11 mouse cellular contexts compared by ENCODE assay signal in genomic region chr17:24210591-24210990, GRCm38 (mm10). TPM values are rescaled to one million over a fixed set of nuclear protein-coding genes. Genes with fewer than 3 reads are reported as not detected.
DNase-seq lines count a peak whose midpoint lies in the region; ATAC-seq lines count a peak whose summit lies in the region.
"Had no signal": no experiment of that assay in that cellular context is flagged by ENCODE, and none has a peak within 500 bp of the region (broad histone marks: within the 10 kb centered on the region; RNA-seq: fewer than 3 reads in every experiment).

No protein-coding gene starts in this region.

- H3K4me1 ChIP-seq in forebrain, embryonic 12.5 days = peaks cover 65% of the 10 kb centered on the region
- H3K4me1 ChIP-seq in forebrain, embryonic 14.5 days (ENCODE audit: control insufficient read depth, insufficient read depth, low read length) = peaks cover 42% of the 10 kb centered on the region
- peaks cover 65% of the 10 kb centered on the region for H3K4me1 ChIP-seq in lung, embryonic 15.5 days
- H3K4me1 ChIP-seq in limb, embryonic 13.5 days = peaks cover 62% of the 10 kb centered on the region
- peaks cover 60% of the 10 kb centered on the region for H3K4me1 ChIP-seq in stomach, embryonic 15.5 days

- no peak overlapping the region for H3K4me3 ChIP-seq in forebrain, embryonic 12.5 days (replicated peaks)
- H3K4me3 ChIP-seq in forebrain, embryonic 14.5 days (ENCODE audit: low read depth, low read length) = no peak overlapping the region
- no peak overlapping the region for H3K4me3 ChIP-seq in lung, embryonic 15.5 days
- 0 out of 2 replicates have a peak overlapping the region, but pooled peaks have one; percentile 56 for H3K4me3 ChIP-seq in limb, embryonic 13.5 days
- H3K4me3 ChIP-seq in stomach, embryonic 15.5 days (replicated peaks) = no peak overlapping the region
- H3K4me3 ChIP-seq: heart, adult 2 months had no signal

- H3K27me3 ChIP-seq in forebrain, embryonic 12.5 days = peaks cover 48% of the 10 kb centered on the region
- peaks cover 20% of the 10 kb centered on the region for H3K27me3 ChIP-seq in forebrain, embryonic 14.5 days (replicated peaks; ENCODE audit: control insufficient read depth, insufficient read depth, low read length)
- H3K27me3 ChIP-seq in lung, embryonic 15.5 days = peaks cover 26% of the 10 kb centered on the region
- H3K27me3 ChIP-seq in limb, embryonic 13.5 days = no peaks in the 10 kb centered on the region
- H3K27me3 ChIP-seq in stomach, embryonic 15.5 days (replicated peaks) = peaks cover 5% of the 10 kb centered on the region; the same call in 1 of the 2 replicates

- H3K9me3 ChIP-seq in forebrain, embryonic 12.5 days = no peaks in the 10 kb centered on the region
- no peaks in the 10 kb centered on the region for H3K9me3 ChIP-seq in forebrain, embryonic 14.5 days (replicated peaks; ENCODE audit: control insufficient read depth, low read length)
- no peaks in the 10 kb centered on the region for H3K9me3 ChIP-seq in lung, embryonic 15.5 days
- H3K9me3 ChIP-seq in limb, embryonic 13.5 days = no peaks in the 10 kb centered on the region
- no peaks in the 10 kb centered on the region for H3K9me3 ChIP-seq in stomach, embryonic 15.5 days

- ATAC-seq in forebrain, embryonic 12.5 days (ENCODE audit: low FRiP score) = no peak
- no peak for ATAC-seq in forebrain, embryonic 14.5 days
- ATAC-seq in lung, embryonic 15.5 days (ENCODE audit: borderline replicate concordance, extremely low read depth, low FRiP score, low TSS enrichment) = no peak
- ATAC-seq in limb, embryonic 13.5 days (ENCODE audit: low FRiP score, low read depth) = no peak
- no peak for ATAC-seq in stomach, embryonic 15.5 days (ENCODE audit: insufficient read depth, low FRiP score, low read depth)

- no peak overlapping the region for H3K9ac ChIP-seq in forebrain, embryonic 12.5 days
- H3K9ac ChIP-seq in forebrain, embryonic 14.5 days (ENCODE audit: low read length) = no peak overlapping the region
- no peak overlapping the region for H3K9ac ChIP-seq in lung, embryonic 15.5 days
- 0 out of 2 replicates have a peak overlapping the region, but pooled peaks have one; percentile 82 for H3K9ac ChIP-seq in limb, embryonic 13.5 days
- no peak overlapping the region for H3K9ac ChIP-seq in stomach, embryonic 15.5 days

- no peak for DNase-seq in forebrain, embryonic 14.5 days (ENCODE audit: low spot score)
- DNase-seq in lung, postnatal 25 days (ENCODE audit: low spot score) = no peak
- no peak for DNase-seq in frontal cortex, postnatal 25 days (ENCODE audit: low spot score in 2 of 2)
- no peak for DNase-seq in embryo, embryonic 10.5 days (ENCODE audit: low spot score)
- DNase-seq: heart, adult 2 months; left cerebral cortex, postnatal 4 days had no signal

- H3K4me2 ChIP-seq in forebrain, embryonic 12.5 days = no peak overlapping the region
- no peak overlapping the region for H3K4me2 ChIP-seq in forebrain, embryonic 14.5 days (ENCODE audit: low read length)
- H3K4me2 ChIP-seq in lung, embryonic 15.5 days = peak overlapping the region; percentile 96; the same call in 1 of the 2 replicates
- peak overlapping the region; percentile 98 for H3K4me2 ChIP-seq in limb, embryonic 13.5 days (replicated peaks)
- no peak overlapping the region for H3K4me2 ChIP-seq in stomach, embryonic 15.5 days

- peaks cover 9% of the 10 kb centered on the region for H3K36me3 ChIP-seq in forebrain, embryonic 12.5 days (replicated peaks)
- H3K36me3 ChIP-seq in forebrain, embryonic 14.5 days (ENCODE audit: control insufficient read depth, insufficient read depth, low read length) = peaks cover 5% of the 10 kb centered on the region
- H3K36me3 ChIP-seq in lung, embryonic 15.5 days = peaks cover 9% of the 10 kb centered on the region
- H3K36me3 ChIP-seq in limb, embryonic 13.5 days = peaks cover 14% of the 10 kb centered on the region
- H3K36me3 ChIP-seq in stomach, embryonic 15.5 days = peaks cover 5% of the 10 kb centered on the region

- peak overlapping the region; percentile 75; the same call in 1 of the 2 replicates for H3K27ac ChIP-seq in forebrain, embryonic 12.5 days
- H3K27ac ChIP-seq in forebrain, embryonic 14.5 days (ENCODE audit: low read depth, low read length) = no peak overlapping the region
- 0 out of 2 replicates have a peak overlapping the region, but pooled peaks have one; percentile 74 for H3K27ac ChIP-seq in lung, embryonic 15.5 days
- peak overlapping the region; percentile 97 for H3K27ac ChIP-seq in limb, embryonic 13.5 days
- H3K27ac ChIP-seq in stomach, embryonic 15.5 days = peak overlapping the region; percentile 91; the same call in 1 of the 2 replicates
- H3K27ac ChIP-seq: heart, adult 2 months; kidney, postnatal 0 days had no signal

- WGBS in forebrain, embryonic 12.5 days = 89% methylated on average over 3 of the region's 3 CpGs
- 83% methylated on average over 3 of the region's 3 CpGs for WGBS in forebrain, embryonic 14.5 days
- 79% methylated on average over 3 of the region's 3 CpGs for WGBS in lung, embryonic 15.5 days
- 68% methylated on average over 3 of the region's 3 CpGs for WGBS in limb, embryonic 13.5 days
- WGBS in stomach, embryonic 15.5 days = 77% methylated on average over 3 of the region's 3 CpGs

RNA-seq across cellular contexts. Expression of gene Ntn3, which starts 1.3 kb away (rescaled TPM):
- polyA plus RNA-seq in forebrain, embryonic 12.5 days (2016; fragmentation: Nextera tagmentation; extraction: Ambion mirVana) = 4.3 and 5.2 TPM in 2 replicates
- polyA plus RNA-seq in forebrain, embryonic 14.5 days (2014; fragmentation: Nextera tagmentation; extraction: Ambion mirVana) = 2.6 and 3.0 TPM in 2 replicates
- polyA plus RNA-seq in lung, embryonic 15.5 days (2015; fragmentation: Nextera tagmentation; extraction: Ambion mirVana) = 6.1 and 6.7 TPM in 2 replicates
- 14.5 and 14.9 TPM in 2 replicates for polyA plus RNA-seq in limb, embryonic 13.5 days (2015; fragmentation: Nextera tagmentation; extraction: Ambion mirVana)
- polyA plus RNA-seq in stomach, embryonic 15.5 days (2015; fragmentation: Nextera tagmentation; extraction: Ambion mirVana) = 8.1 and 8.5 TPM in 2 replicates

RNA-seq across cellular contexts. Expression of gene Tbc1d24, which starts 5.2 kb away (rescaled TPM):
- polyA plus RNA-seq in forebrain, embryonic 12.5 days (2016; fragmentation: Nextera tagmentation; extraction: Ambion mirVana) = 8.5 and 10.8 TPM in 2 replicates
- 10.5 and 15.0 TPM in 2 replicates for polyA plus RNA-seq in forebrain, embryonic 14.5 days (2014; fragmentation: Nextera tagmentation; extraction: Ambion mirVana)
- 4.7 and 5.4 TPM in 2 replicates for polyA plus RNA-seq in lung, embryonic 15.5 days (2015; fragmentation: Nextera tagmentation; extraction: Ambion mirVana)
- polyA plus RNA-seq in limb, embryonic 13.5 days (2015; fragmentation: Nextera tagmentation; extraction: Ambion mirVana) = 9.1 and 10.2 TPM in 2 replicates
- polyA plus RNA-seq in stomach, embryonic 15.5 days (2015; fragmentation: Nextera tagmentation; extraction: Ambion mirVana) = 5.0 and 6.3 TPM in 2 replicates

RNA-seq across cellular contexts. Expression of gene Tedc2, which starts 10.1 kb away (rescaled TPM):
- polyA plus RNA-seq in forebrain, embryonic 12.5 days (2016; fragmentation: Nextera tagmentation; extraction: Ambion mirVana) = 15.3 and 16.7 TPM in 2 replicates
- 11.0 and 12.5 TPM in 2 replicates for polyA plus RNA-seq in forebrain, embryonic 14.5 days (2014; fragmentation: Nextera tagmentation; extraction: Ambion mirVana)
- 11.5 and 12.4 TPM in 2 replicates for polyA plus RNA-seq in lung, embryonic 15.5 days (2015; fragmentation: Nextera tagmentation; extraction: Ambion mirVana)
- polyA plus RNA-seq in limb, embryonic 13.5 days (2015; fragmentation: Nextera tagmentation; extraction: Ambion mirVana) = 15.8 and 16.3 TPM in 2 replicates
- polyA plus RNA-seq in stomach, embryonic 15.5 days (2015; fragmentation: Nextera tagmentation; extraction: Ambion mirVana) = 9.8 and 10.0 TPM in 2 replicates

RNA-seq across cellular contexts. Expression of gene Ccnf, which starts 40.7 kb away (rescaled TPM):
- 94.2 and 95.6 TPM in 2 replicates for polyA plus RNA-seq in forebrain, embryonic 12.5 days (2016; fragmentation: Nextera tagmentation; extraction: Ambion mirVana)
- 31.8 and 34.3 TPM in 2 replicates for polyA plus RNA-seq in forebrain, embryonic 14.5 days (2014; fragmentation: Nextera tagmentation; extraction: Ambion mirVana)
- polyA plus RNA-seq in lung, embryonic 15.5 days (2015; fragmentation: Nextera tagmentation; extraction: Ambion mirVana) = 71.7 and 77.0 TPM in 2 replicates
- polyA plus RNA-seq in limb, embryonic 13.5 days (2015; fragmentation: Nextera tagmentation; extraction: Ambion mirVana) = 65.4 and 67.0 TPM in 2 replicates
- polyA plus RNA-seq in stomach, embryonic 15.5 days (2015; fragmentation: Nextera tagmentation; extraction: Ambion mirVana) = 54.2 and 55.0 TPM in 2 replicates

RNA-seq across cellular contexts. Expression of gene Atp6v0c, which starts 41.1 kb away (rescaled TPM):
- 461 and 463 TPM in 2 replicates for polyA plus RNA-seq in forebrain, embryonic 12.5 days (2016; fragmentation: Nextera tagmentation; extraction: Ambion mirVana)
- polyA plus RNA-seq in forebrain, embryonic 14.5 days (2014; fragmentation: Nextera tagmentation; extraction: Ambion mirVana) = 1,021 and 1,033 TPM in 2 replicates
- 447 and 455 TPM in 2 replicates for polyA plus RNA-seq in lung, embryonic 15.5 days (2015; fragmentation: Nextera tagmentation; extraction: Ambion mirVana)
- polyA plus RNA-seq in limb, embryonic 13.5 days (2015; fragmentation: Nextera tagmentation; extraction: Ambion mirVana) = 446 and 468 TPM in 2 replicates
- 495 and 512 TPM in 2 replicates for polyA plus RNA-seq in stomach, embryonic 15.5 days (2015; fragmentation: Nextera tagmentation; extraction: Ambion mirVana)

Comparison
In these comparisons a context has a peak if more than half of its experiments do, and no peak if none do; other contexts are left out.
1. H3K4me2 ChIP-seq: peak in lung, embryonic 15.5 days (single experiment) and limb, embryonic 13.5 days (single experiment); none in forebrain, embryonic 12.5 days (single experiment), forebrain, embryonic 14.5 days (single experiment) and stomach, embryonic 15.5 days (single experiment).